Mouse (Mus musculus) spleen, adult 2 months (tissue): Measurements from ENCODE around the gene Slc38a2.

ENCODE experiments used
- CTCF ChIP-seq: fragments of 200-500 bp; IDR thresholded peaks from 2 replicates; pipeline ENCODE4 v1.5.1; 2011; ENCODE audit warnings: mild to moderate bottlenecking, inconsistent platforms; ENCODE audit not compliant: insufficient read depth, insufficient read length, insufficient replicate concordance; ENCODE audit errors: extremely low read depth
- POLR2A ChIP-seq: fragments of 200-500 bp; IDR thresholded peaks from 2 replicates; pipeline ENCODE4 v1.6.1; 2011; ENCODE audit warnings: low read depth, low read length, inconsistent platforms

DNA sequence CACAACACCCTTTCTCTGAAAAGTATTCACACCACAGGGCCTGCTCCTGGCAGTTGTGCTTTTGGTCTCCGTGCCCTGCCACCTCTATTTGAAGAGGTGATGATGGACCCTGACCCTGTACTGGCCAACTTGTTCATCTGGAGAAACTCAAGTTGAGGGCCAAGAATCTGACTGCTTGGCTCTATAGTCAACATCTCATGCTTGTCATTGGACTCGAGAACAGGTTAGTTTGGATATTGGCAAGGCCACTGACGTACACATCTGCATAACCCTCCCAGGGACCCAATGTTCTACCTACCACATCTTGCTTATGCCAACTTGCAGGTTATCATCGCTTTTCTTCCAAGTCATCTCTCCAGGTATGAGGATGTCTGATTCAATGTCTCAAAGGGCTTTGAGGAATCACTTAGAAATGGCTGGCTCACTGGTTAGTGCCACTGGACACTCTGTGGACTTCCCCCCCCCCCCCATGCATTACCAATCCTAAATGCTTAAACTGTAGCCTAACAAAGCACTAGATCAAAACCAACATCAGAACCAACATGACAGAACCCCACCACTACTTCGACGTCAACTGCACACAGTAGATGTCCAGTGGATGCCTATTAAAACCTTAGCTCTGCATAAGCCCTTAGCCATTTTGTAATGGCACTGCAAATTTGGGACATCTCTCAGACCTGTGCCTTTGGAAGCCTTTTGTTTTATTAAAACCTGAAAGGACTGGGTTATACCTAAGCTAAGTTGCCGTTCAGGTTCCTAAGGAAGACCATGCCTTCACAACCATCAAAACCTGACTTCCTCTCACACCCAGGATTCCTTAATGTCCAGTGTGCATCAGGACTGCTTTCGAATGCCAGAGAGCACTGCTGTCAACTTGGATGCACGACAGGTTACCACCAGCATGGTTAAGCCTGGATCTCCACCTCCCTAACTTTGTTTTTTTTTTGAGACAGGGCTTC, 13.1 kb downstream of the Slc38a2 start:
- no peak for TF ChIP-seq CTCF
- TF ChIP-seq POLR2A = no peak
